Mouse (Mus musculus): ENCODE measurements around the gene Ndst4. TPM values are rescaled to one million over a fixed set of nuclear protein-coding genes. Genes with fewer than 3 reads are reported as not detected.

Ndst4 gene
- total and polyA plus RNA-seq, 2 experiments from 2014 or later = 0.11 to 0.53 TPM

DNA sequence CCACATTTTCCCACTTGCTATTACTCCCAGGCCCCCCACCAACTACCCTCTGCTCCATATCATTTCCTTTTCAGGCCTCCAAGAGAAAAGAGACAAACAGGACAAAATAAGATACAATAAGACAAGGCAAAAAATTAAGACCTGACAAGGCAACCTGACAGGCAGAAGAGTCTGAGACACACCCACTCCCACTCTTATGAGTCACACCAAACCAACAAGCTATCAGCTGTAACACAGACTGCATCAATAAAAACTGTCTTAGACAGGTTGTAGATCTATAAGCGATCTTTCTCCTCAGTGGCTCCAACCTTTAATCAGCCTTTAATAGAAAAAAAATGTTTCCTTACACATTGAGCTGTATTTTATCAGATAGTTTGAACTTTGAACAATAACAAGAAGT lies 280.7 kb downstream of the Ndst4 start:
- WGBS = 87% methylated on average over 1 of the region's 1 CpGs
- TF ChIP-seq EP300 (IDR thresholded peaks at IDR 0.05; ENCODE audit: low read depth) (no peak), CTCF (IDR thresholded peaks at IDR 0.05; ENCODE audit: low read depth) (no peak)

DNA sequence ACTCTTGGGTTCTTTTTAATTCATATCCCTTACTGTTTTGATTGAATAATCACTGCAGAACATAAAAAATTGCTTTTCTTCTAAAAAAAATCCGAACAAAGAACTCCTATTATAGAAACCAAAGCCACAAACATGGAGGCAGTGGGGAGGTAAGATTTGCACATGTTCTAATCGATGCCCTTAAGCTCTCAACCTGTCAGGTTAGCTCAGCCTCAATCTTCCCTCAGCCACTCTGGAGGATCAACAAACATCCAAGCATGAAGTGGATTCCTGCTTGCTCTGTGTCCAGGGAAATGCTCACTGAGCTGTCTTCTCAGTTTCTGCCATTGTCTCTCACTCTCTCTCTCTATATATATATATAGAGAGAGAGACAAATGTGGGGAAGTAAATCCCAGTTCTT lies 283.7 kb downstream of the Ndst4 start:
- Histone ChIP-seq H3K4me3 (ENCODE audit: low read depth, low read length) (no peak overlapping the region), H3K36me3 (replicated peaks; ENCODE audit: control insufficient read depth, insufficient read depth, low read length) (no peaks in the 10 kb centered on the region), H3K4me1 (ENCODE audit: control insufficient read depth, insufficient read depth) (no peaks in the 10 kb centered on the region), H3K27ac (ENCODE audit: low read depth) (no peak overlapping the region), H3K4me2 (ENCODE audit: low read depth, low read length) (no peak overlapping the region), H3K9ac (replicated peaks; ENCODE audit: low read depth, low read length) (no peak overlapping the region), H3K27me3 (ENCODE audit: control insufficient read depth, insufficient read depth, low read length) (no peaks in the 10 kb centered on the region), H3K9me3 (replicated peaks; ENCODE audit: control insufficient read depth, low read length) (no peaks in the 10 kb centered on the region)
- no peak for ATAC-seq (ENCODE audit: insufficient read depth, low read depth)
- no peak for TF ChIP-seq EP300 (IDR thresholded peaks at IDR 0.05; ENCODE audit: low read depth)
- no peak for TF ChIP-seq CTCF (IDR thresholded peaks at IDR 0.05; ENCODE audit: low read depth)
- WGBS = 54% methylated on average over 2 of the region's 2 CpGs
- no peak for DNase-seq (ENCODE audit: low spot score)

More for the DNA sequence above, 280.7 kb downstream of the Ndst4 start:
- H3K4me3 ChIP-seq (ENCODE audit: low read depth, low read length) = no peak overlapping the region
- ATAC-seq (ENCODE audit: insufficient read depth, low read depth) (no peak), DNase-seq (ENCODE audit: low spot score) (no peak)
- no peaks in the 10 kb centered on the region for H3K9me3 ChIP-seq (replicated peaks; ENCODE audit: control insufficient read depth, low read length)
- no peaks in the 10 kb centered on the region for H3K4me1 ChIP-seq (ENCODE audit: control insufficient read depth, insufficient read depth)
- no peaks in the 10 kb centered on the region for H3K27me3 ChIP-seq (ENCODE audit: control insufficient read depth, insufficient read depth, low read length)
- H3K27ac ChIP-seq (ENCODE audit: low read depth) = no peak overlapping the region
- H3K36me3 ChIP-seq (replicated peaks; ENCODE audit: control insufficient read depth, insufficient read depth, low read length) = no peaks in the 10 kb centered on the region
- no peak overlapping the region for H3K4me2 ChIP-seq (ENCODE audit: low read depth, low read length)
- no peak overlapping the region for H3K9ac ChIP-seq (replicated peaks; ENCODE audit: low read depth, low read length)

DNA sequence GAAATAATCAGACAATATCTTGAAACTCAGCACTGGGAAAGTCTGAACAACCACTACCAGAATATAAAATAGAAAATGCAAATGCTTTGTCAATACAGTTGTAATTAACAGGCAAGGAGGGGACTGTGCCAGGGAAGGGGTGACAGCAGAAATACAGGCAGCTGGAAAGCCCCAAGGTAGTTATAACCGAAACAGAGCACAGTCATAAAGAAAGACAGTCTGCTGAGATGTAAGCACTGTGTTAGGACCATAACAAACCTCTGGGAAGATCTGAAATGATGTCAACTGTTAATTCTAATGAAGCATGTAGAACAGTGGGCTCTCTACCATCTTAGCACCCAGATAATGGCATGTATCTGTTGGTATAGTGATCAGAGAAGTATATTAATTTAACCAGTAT lies 287.1 kb downstream of the Ndst4 start:
- no peak overlapping the region for H3K4me3 ChIP-seq (ENCODE audit: low read depth, low read length)
- no peak for TF ChIP-seq EP300 (IDR thresholded peaks at IDR 0.05; ENCODE audit: low read depth)
- no peak for TF ChIP-seq CTCF (IDR thresholded peaks at IDR 0.05; ENCODE audit: low read depth)
- DNase-seq (ENCODE audit: low spot score) = no peak
- H3K27me3 ChIP-seq (ENCODE audit: control insufficient read depth, insufficient read depth, low read length) = no peaks in the 10 kb centered on the region
- WGBS = 75% methylated on average over 1 of the region's 1 CpGs
- no peak for ATAC-seq (ENCODE audit: insufficient read depth, low read depth)
- H3K9ac ChIP-seq (replicated peaks; ENCODE audit: low read depth, low read length) = no peak overlapping the region
- no peaks in the 10 kb centered on the region for H3K4me1 ChIP-seq (ENCODE audit: control insufficient read depth, insufficient read depth)
- H3K4me2 ChIP-seq (ENCODE audit: low read depth, low read length) = no peak overlapping the region
- no peak overlapping the region for H3K27ac ChIP-seq (ENCODE audit: low read depth)
- H3K9me3 ChIP-seq (replicated peaks; ENCODE audit: control insufficient read depth, low read length) = no peaks in the 10 kb centered on the region
- H3K36me3 ChIP-seq (replicated peaks; ENCODE audit: control insufficient read depth, insufficient read depth, low read length) = no peaks in the 10 kb centered on the region

- TF ChIP-seq CTCF (IDR thresholded peaks at IDR 0.05; ENCODE audit: low read depth) (no peak), EP300 (IDR thresholded peaks at IDR 0.05; ENCODE audit: low read depth) (no peak)
- WGBS = 77% methylated on average over 2 of the region's 2 CpGs
- Histone ChIP-seq H3K27ac (ENCODE audit: low read depth) (no peak overlapping the region), H3K9ac (replicated peaks; ENCODE audit: low read depth, low read length) (no peak overlapping the region), H3K27me3 (ENCODE audit: control insufficient read depth, insufficient read depth, low read length) (no peaks in the 10 kb centered on the region), H3K4me1 (ENCODE audit: control insufficient read depth, insufficient read depth) (no peaks in the 10 kb centered on the region), H3K9me3 (replicated peaks; ENCODE audit: control insufficient read depth, low read length) (no peaks in the 10 kb centered on the region), H3K4me2 (ENCODE audit: low read depth, low read length) (no peak overlapping the region), H3K4me3 (ENCODE audit: low read depth, low read length) (no peak overlapping the region), H3K36me3 (replicated peaks; ENCODE audit: control insufficient read depth, insufficient read depth, low read length) (no peaks in the 10 kb centered on the region)
- DNase-seq (ENCODE audit: low spot score) (no peak), ATAC-seq (ENCODE audit: insufficient read depth, low read depth) (no peak)
Measured at GRCm38 (mm10) chr3:125722953-125723352, 319.1 kb downstream of the Ndst4 start.

GRCm38 (mm10) chr3:125734945-125735344 lies 331.1 kb downstream of the Ndst4 start:
- Histone ChIP-seq H3K36me3 (replicated peaks; ENCODE audit: control insufficient read depth, insufficient read depth, low read length) (no peaks in the 10 kb centered on the region), H3K4me2 (ENCODE audit: low read depth, low read length) (no peak overlapping the region), H3K4me1 (ENCODE audit: control insufficient read depth, insufficient read depth) (no peaks in the 10 kb centered on the region), H3K27me3 (ENCODE audit: control insufficient read depth, insufficient read depth, low read length) (no peaks in the 10 kb centered on the region), H3K9me3 (replicated peaks; ENCODE audit: control insufficient read depth, low read length) (no peaks in the 10 kb centered on the region), H3K9ac (replicated peaks; ENCODE audit: low read depth, low read length) (no peak overlapping the region), H3K4me3 (ENCODE audit: low read depth, low read length) (no peak overlapping the region), H3K27ac (ENCODE audit: low read depth) (no peak overlapping the region)
- no peak for ATAC-seq (ENCODE audit: insufficient read depth, low read depth)
- TF ChIP-seq EP300 (IDR thresholded peaks at IDR 0.05; ENCODE audit: low read depth) = no peak
- no peak for TF ChIP-seq CTCF (IDR thresholded peaks at IDR 0.05; ENCODE audit: low read depth)
- 22% methylated on average over 2 of the region's 2 CpGs for WGBS
- DNase-seq (ENCODE audit: low spot score) = no peak

DNA sequence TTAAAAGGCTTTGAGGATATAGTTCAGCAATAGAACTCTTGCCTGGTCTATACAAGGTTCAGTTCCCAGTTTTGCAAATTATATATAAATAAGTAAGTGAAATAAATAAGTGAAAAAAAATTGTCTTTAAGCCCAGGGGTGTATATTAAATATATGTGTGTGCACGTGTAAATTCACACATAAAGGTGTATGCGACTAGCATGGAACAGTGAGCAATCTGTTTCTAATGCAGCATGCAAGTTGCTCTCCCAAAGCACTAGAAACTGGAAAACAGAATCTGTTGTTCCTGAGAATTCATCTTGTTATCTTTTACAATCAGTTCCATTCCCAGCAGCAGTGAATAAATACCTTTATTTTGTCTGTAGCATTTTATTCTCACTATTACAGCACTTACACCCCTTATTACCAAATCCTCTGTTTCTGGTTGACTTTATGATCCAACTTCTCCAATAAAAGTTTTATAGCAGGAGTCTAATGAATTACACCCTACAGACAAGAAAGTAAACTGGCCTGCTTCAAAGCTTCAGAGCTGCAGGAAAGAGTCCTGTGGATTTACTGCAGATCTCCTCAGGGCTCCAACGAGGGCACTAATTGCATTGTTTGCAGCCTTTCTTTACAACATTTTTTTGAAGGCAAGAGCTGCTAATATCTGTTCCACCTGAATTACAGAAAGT lies 340.7 kb downstream of the Ndst4 start:
- WGBS = 67% methylated on average over 3 of the region's 3 CpGs
- H3K27me3 ChIP-seq (ENCODE audit: control insufficient read depth, insufficient read depth, low read length) = no peaks in the 10 kb centered on the region
- no peak overlapping the region for H3K4me2 ChIP-seq (ENCODE audit: low read depth, low read length)
- no peaks in the 10 kb centered on the region for H3K36me3 ChIP-seq (replicated peaks; ENCODE audit: control insufficient read depth, insufficient read depth, low read length)
- DNase-seq (ENCODE audit: low spot score) (no peak), ATAC-seq (ENCODE audit: insufficient read depth, low read depth) (no peak)
- H3K9ac ChIP-seq (replicated peaks; ENCODE audit: low read depth, low read length) = no peak overlapping the region
- no peak overlapping the region for H3K27ac ChIP-seq (ENCODE audit: low read depth)
- H3K4me3 ChIP-seq (ENCODE audit: low read depth, low read length) = no peak overlapping the region
- no peaks in the 10 kb centered on the region for H3K9me3 ChIP-seq (replicated peaks; ENCODE audit: control insufficient read depth, low read length)
- H3K4me1 ChIP-seq (ENCODE audit: control insufficient read depth, insufficient read depth) = no peaks in the 10 kb centered on the region
- no peak for TF ChIP-seq EP300 (IDR thresholded peaks at IDR 0.05; ENCODE audit: low read depth)
- no peak for TF ChIP-seq CTCF (IDR thresholded peaks at IDR 0.05; ENCODE audit: low read depth)

Data from heart, postnatal 0 days (tissue).